Mouse (Mus musculus): ENCODE measurements around the gene AC153137.1. TPM values are rescaled to one million over a fixed set of nuclear protein-coding genes. Genes with fewer than 3 reads are reported as not detected.
"Not testable (repeated sequence)": the region's sequence is repeated elsewhere in the genome, so short reads cannot be mapped to it uniquely, and the experiment has no call there.

Gene AC153137.1
- not detected for total RNA-seq (2021)
- long read RNA-seq, experiment 1, result 0 reads
- long read RNA-seq, experiment 2, result 0 reads

DNA sequence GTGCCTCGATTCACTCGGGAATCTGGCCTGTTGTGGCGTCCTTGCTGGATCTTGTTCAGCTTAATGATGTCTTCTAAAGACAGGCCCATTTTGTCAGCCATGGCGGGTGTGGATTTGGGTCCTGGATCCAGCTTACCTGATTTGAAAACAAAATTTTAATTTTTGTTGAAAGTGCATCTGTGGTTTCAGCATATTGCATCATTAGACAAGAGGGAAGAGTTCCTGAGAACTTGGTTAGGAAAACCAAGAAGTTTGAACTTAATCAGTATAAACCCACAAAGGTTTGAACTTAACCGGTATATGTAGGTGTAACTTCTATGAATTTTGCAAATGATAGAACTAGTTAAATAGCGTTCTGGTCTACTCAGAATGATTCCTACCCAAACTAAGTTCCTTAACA is at the start of gene AC153137.1:
TSS of gene AC153137.1 (minus strand) at position 101 of the 400 bp plus-strand sequence.
- not testable (repeated sequence) for DNase-seq (ENCODE audit: low spot score in 2 of 2)

DNA sequence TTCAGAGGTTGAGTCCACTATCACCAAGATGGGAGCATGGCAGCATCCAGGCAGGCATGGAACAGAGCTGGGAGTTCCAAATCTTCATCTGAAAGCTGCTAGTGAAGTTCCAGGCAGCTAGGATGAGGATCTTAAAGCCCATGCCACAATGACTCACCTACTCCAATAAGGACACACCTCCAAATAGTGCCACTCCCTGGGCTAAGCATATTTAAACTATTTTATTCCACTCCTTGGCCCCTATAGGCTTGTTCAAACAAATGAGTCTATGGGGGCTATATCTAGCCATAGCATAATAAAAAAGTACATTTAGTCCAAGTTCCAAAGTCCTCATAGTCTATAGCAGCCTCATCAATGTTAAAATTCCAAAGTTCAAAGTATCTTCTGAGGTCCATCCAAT is 45.4 kb upstream of the AC153137.1 start:
- no peak for DNase-seq (ENCODE audit: low spot score in 2 of 2)

- DNase-seq (ENCODE audit: low spot score in 2 of 2), result peak in 1 of 2 experiments; percentile 18
These were observed 41.5 kb upstream of the AC153137.1 start for GRCm38 (mm10) chr1:31019283-31019682.

GRCm38 (mm10) chr1:31017377-31017776 is 39.6 kb upstream of the AC153137.1 start:
- DNase-seq (ENCODE audit: low spot score in 2 of 2), result no peak

DNA sequence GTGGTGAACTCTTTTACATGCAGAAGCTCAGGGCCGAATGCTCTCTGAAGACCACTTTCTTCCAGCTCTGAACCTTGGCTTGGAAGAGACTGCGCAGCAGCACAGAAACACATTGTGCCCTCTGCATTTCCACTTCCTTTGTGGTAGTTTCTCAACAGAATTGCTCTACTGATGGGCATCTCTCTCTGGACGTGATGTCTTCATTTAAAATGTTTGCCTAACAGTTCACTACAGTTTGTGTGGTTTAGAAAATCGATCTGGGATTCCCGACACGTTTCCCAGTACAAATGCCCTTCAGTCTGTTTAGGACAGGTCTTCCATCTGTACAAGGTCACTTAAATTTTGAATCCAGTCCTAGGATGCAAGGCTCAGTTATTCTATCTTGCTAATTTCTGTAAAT is 38.3 kb upstream of the AC153137.1 start:
- DNase-seq (ENCODE audit: low spot score in 2 of 2), result no peak

DNA sequence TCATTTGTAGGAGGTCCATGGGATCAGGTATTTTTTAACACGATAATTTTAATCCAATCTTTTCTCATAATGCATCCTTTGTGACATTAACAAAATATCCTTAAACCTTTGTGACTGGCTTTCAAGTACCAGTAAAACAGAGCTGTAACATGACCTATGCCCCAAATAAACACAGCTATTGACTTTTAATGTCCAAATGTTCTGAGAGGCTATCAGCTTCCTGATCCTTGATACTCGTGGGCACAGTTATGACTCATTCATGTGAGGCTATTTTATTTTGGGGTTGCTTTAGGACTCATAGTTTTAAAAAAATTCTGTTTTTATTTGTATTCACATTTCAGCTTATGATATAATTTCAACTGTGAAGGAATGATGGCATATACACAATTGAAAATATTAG is 37.5 kb upstream of the AC153137.1 start:
- DNase-seq (ENCODE audit: low spot score in 2 of 2), result no peak

GRCm38 (mm10) chr1:30977239-30977638 is 529 bp downstream of the AC153137.1 start:
- DNase-seq (ENCODE audit: low spot score in 2 of 2), result peak in 1 of 2 experiments; percentile 16

GRCm38 (mm10) chr1:30951795-30952194 is 26.0 kb downstream of the AC153137.1 start:
- no peak for DNase-seq (ENCODE audit: low spot score in 2 of 2)

DNA sequence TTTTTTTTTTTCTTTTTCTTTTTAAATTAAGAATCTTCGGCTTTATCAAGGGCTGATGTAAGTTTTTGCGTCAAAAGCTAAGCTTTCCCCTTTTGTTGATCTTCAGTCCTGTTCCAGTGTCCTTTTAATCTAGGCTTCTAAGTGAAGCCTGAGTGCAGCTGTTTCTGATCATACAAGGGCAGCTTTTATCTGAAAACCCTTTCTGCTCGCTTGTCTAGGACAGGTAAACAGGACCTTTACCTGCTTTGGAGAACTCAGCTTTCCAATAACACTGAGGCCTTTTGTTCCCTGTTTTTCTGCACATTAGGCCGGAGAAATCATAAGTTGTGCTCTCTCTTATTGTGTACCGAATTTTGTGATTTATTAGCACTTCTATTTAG is 27.3 kb downstream of the AC153137.1 start:
- DNase-seq (ENCODE audit: low spot score in 2 of 2), result no peak

GRCm38 (mm10) chr1:30949710-30950455 is 27.9 kb downstream of the AC153137.1 start:
- peak; percentile 96 to 97 for DNase-seq (ENCODE audit: low spot score in 2 of 2)

- peak; percentile 43 to 64 for DNase-seq (ENCODE audit: low spot score in 2 of 2)
These were observed 28.7 kb downstream of the AC153137.1 start for GRCm38 (mm10) chr1:30948950-30949639.

DNA sequence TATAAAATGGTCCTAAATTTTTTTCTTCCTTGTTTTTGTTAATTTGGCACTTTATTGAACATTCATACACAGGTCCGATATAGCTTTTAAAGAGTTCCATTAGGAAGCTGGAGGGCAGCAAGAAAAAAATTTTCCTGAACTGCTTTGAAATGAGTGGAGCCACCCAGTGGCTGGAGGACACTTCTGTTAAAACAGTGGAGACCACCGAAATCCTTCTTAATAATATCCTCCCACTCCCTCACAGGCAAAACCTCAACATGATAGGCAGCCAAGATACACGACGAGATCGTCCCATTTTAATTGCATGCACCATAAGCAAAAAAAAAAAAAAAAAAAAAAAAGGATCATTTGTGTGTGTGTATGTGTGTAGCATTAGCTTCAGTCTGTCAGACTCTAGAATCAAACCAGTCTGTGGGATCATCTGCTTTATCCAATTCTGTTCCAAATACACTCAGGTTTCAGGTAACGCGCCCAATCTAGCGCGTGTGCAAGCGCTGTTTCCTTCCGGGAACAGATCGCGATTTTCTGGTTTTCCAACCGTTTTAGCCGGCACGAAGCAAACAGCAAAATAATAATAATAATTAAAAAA is 29.3 kb downstream of the AC153137.1 start:
- no peak for DNase-seq (ENCODE audit: low spot score in 2 of 2)

DNA sequence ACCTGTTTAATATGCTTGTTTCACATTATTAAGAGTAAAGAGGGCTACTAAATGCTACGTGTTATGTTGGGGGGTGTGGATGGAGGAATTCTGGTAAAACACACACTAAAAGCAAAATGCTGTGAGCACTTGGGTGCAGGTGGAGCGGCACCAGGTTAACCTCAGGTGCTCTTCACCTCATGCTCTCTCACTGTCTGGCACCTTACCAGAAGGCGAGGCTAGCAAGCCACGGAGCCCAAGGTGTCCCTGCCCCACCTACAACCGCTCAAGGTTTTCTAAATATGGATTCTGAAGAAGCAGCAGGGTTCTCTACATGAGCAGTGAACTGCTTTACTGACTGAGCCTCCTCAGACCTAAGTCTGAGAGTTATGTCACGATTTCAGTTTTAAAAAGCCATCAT is 32.6 kb downstream of the AC153137.1 start:
- no peak for DNase-seq (ENCODE audit: low spot score in 2 of 2)

GRCm38 (mm10) chr1:30940571-30940970 is 37.2 kb downstream of the AC153137.1 start:
- DNase-seq (ENCODE audit: low spot score in 2 of 2), result no peak

DNA sequence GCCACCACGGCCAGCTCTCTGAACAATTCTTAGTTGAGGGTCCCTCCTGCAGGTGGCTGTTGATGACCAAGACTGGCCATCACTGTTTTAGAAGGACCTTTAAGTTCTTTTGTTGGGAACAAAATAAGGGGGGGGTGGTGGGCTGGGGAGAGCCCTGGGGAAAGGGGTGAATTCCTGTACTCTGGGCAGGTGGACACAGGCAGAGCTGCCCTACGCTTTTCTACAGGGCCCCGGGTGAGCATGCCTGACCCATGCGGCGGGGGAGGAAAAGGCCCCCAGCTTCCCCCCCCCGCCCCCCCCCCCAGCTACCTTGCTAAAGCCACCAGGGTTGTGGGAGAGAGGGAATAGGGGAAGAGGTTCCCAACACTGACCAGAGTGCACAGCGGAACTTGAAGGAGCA is 39.4 kb downstream of the AC153137.1 start:
- no peak for DNase-seq (ENCODE audit: low spot score in 2 of 2)

- DNase-seq (ENCODE audit: low spot score in 2 of 2), result no peak
These were observed 40.3 kb downstream of the AC153137.1 start for GRCm38 (mm10) chr1:30937396-30937965.

DNA sequence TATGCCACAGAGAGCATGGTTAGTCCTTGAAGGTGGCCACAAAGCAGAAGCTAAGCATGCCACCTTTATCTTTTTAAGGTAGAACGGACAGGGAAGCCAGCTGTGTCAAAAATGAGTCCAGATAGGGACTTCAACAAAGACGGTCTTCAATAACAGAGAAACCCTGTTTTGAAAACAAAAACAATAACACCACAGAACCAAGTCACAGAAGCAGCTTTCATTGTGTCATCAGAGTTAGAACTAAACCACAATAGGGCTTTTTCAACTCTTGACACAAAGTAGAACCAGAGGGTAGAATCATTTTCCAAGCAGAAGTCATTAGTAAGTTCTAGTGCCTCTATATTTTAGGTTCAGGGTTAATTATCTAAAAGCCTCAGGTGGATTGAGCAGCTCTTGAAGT is 41.3 kb downstream of the AC153137.1 start:
- no peak for DNase-seq (ENCODE audit: low spot score in 2 of 2)

GRCm38 (mm10) chr1:30930823-30931222 is 46.9 kb downstream of the AC153137.1 start:
- DNase-seq (ENCODE audit: low spot score in 2 of 2), result no peak

GRCm38 (mm10) chr1:30930194-30930593 is 47.6 kb downstream of the AC153137.1 start:
- DNase-seq (ENCODE audit: low spot score in 2 of 2), result no peak

Data from gastrocnemius, postnatal 4 days (tissue).